Mouse (Mus musculus): Measurements from ENCODE around the gene Dock4. TPM values are rescaled to one million over a fixed set of nuclear protein-coding genes. Genes with fewer than 3 reads are reported as not detected.

The Dock4 gene
- polyA plus RNA-seq, 1 experiment from 2014 or later: 6.4 TPM

- Histone ChIP-seq H3K4me2 (ENCODE audit: low read depth, low read length) (no peak overlapping the region), H3K27ac (ENCODE audit: low read length) (no peak overlapping the region), H3K4me1 (ENCODE audit: control insufficient read depth, insufficient read depth, low read length) (no peaks in the 10 kb centered on the region), H3K27me3 (ENCODE audit: control insufficient read depth, insufficient read depth, low read length) (no peaks in the 10 kb centered on the region), H3K36me3 (ENCODE audit: control insufficient read depth, insufficient read depth) (no peaks in the 10 kb centered on the region), H3K9ac (ENCODE audit: low read length) (no peak overlapping the region), H3K4me3 (ENCODE audit: low read length) (no peak overlapping the region), H3K9me3 (replicated peaks; ENCODE audit: control insufficient read depth, low read length) (no peaks in the 10 kb centered on the region)
- no peak for ATAC-seq (replicated peaks; ENCODE audit: extremely low read depth, insufficient read depth, low FRiP score)
- WGBS: 76% methylated on average over 7 of the region's 7 CpGs
Observed at GRCm38 (mm10) chr12:40745501-40745900, 299.7 kb downstream of the Dock4 start.

GRCm38 (mm10) chr12:40746081-40746480 is 300.3 kb downstream of the Dock4 start:
- no peak overlapping the region for H3K9ac ChIP-seq (ENCODE audit: low read length)
- H3K4me1 ChIP-seq (ENCODE audit: control insufficient read depth, insufficient read depth, low read length): no peaks in the 10 kb centered on the region
- no peak overlapping the region for H3K27ac ChIP-seq (ENCODE audit: low read length)
- no peaks in the 10 kb centered on the region for H3K27me3 ChIP-seq (ENCODE audit: control insufficient read depth, insufficient read depth, low read length)
- 81% methylated on average over 3 of the region's 3 CpGs for WGBS
- H3K36me3 ChIP-seq (ENCODE audit: control insufficient read depth, insufficient read depth): no peaks in the 10 kb centered on the region
- ATAC-seq (replicated peaks; ENCODE audit: extremely low read depth, insufficient read depth, low FRiP score): no peak
- no peaks in the 10 kb centered on the region for H3K9me3 ChIP-seq (replicated peaks; ENCODE audit: control insufficient read depth, low read length)
- H3K4me3 ChIP-seq (ENCODE audit: low read length): no peak overlapping the region
- no peak overlapping the region for H3K4me2 ChIP-seq (ENCODE audit: low read depth, low read length)

- Histone ChIP-seq H3K36me3 (ENCODE audit: control insufficient read depth, insufficient read depth) (no peaks in the 10 kb centered on the region), H3K9ac (ENCODE audit: low read length) (no peak overlapping the region), H3K4me3 (ENCODE audit: low read length) (no peak overlapping the region), H3K27me3 (ENCODE audit: control insufficient read depth, insufficient read depth, low read length) (no peaks in the 10 kb centered on the region), H3K9me3 (replicated peaks; ENCODE audit: control insufficient read depth, low read length) (no peaks in the 10 kb centered on the region), H3K4me2 (ENCODE audit: low read depth, low read length) (no peak overlapping the region), H3K27ac (ENCODE audit: low read length) (no peak overlapping the region), H3K4me1 (ENCODE audit: control insufficient read depth, insufficient read depth, low read length) (no peaks in the 10 kb centered on the region)
- 90% methylated on average over 2 of the region's 2 CpGs for WGBS
- no peak for ATAC-seq (replicated peaks; ENCODE audit: extremely low read depth, insufficient read depth, low FRiP score)
Observed at GRCm38 (mm10) chr12:40759281-40759680, 313.5 kb downstream of the Dock4 start.

GRCm38 (mm10) chr12:40767258-40767816 is 321.6 kb downstream of the Dock4 start:
- Histone ChIP-seq H3K27ac (ENCODE audit: low read length) (no peak overlapping the region), H3K36me3 (ENCODE audit: control insufficient read depth, insufficient read depth) (no peaks in the 10 kb centered on the region), H3K9me3 (replicated peaks; ENCODE audit: control insufficient read depth, low read length) (no peaks in the 10 kb centered on the region), H3K4me3 (ENCODE audit: low read length) (no peak overlapping the region), H3K27me3 (ENCODE audit: control insufficient read depth, insufficient read depth, low read length) (no peaks in the 10 kb centered on the region), H3K4me1 (ENCODE audit: control insufficient read depth, insufficient read depth, low read length) (no peaks in the 10 kb centered on the region), H3K9ac (ENCODE audit: low read length) (no peak overlapping the region), H3K4me2 (ENCODE audit: low read depth, low read length) (no peak overlapping the region)
- no peak for ATAC-seq (replicated peaks; ENCODE audit: extremely low read depth, insufficient read depth, low FRiP score)
- 83% methylated on average over 8 of the region's 8 CpGs for WGBS

GRCm38 (mm10) chr12:40773091-40773490 is 327.3 kb downstream of the Dock4 start:
- ATAC-seq (replicated peaks; ENCODE audit: extremely low read depth, insufficient read depth, low FRiP score): no peak
- Histone ChIP-seq H3K4me3 (ENCODE audit: low read length) (no peak overlapping the region), H3K27me3 (ENCODE audit: control insufficient read depth, insufficient read depth, low read length) (no peaks in the 10 kb centered on the region), H3K9me3 (replicated peaks; ENCODE audit: control insufficient read depth, low read length) (no peaks in the 10 kb centered on the region), H3K36me3 (ENCODE audit: control insufficient read depth, insufficient read depth) (no peaks in the 10 kb centered on the region), H3K4me1 (ENCODE audit: control insufficient read depth, insufficient read depth, low read length) (no peaks in the 10 kb centered on the region), H3K27ac (ENCODE audit: low read length) (no peak overlapping the region), H3K9ac (ENCODE audit: low read length) (no peak overlapping the region), H3K4me2 (ENCODE audit: low read depth, low read length) (no peak overlapping the region)
- WGBS: 79% methylated on average over 1 of the region's 1 CpGs

GRCm38 (mm10) chr12:40781554-40781953 is 335.8 kb downstream of the Dock4 start:
- Histone ChIP-seq H3K9ac (ENCODE audit: low read length) (no peak overlapping the region), H3K36me3 (ENCODE audit: control insufficient read depth, insufficient read depth) (no peaks in the 10 kb centered on the region), H3K9me3 (replicated peaks; ENCODE audit: control insufficient read depth, low read length) (no peaks in the 10 kb centered on the region), H3K27me3 (ENCODE audit: control insufficient read depth, insufficient read depth, low read length) (no peaks in the 10 kb centered on the region), H3K4me3 (ENCODE audit: low read length) (no peak overlapping the region), H3K4me2 (ENCODE audit: low read depth, low read length) (no peak overlapping the region), H3K4me1 (ENCODE audit: control insufficient read depth, insufficient read depth, low read length) (no peaks in the 10 kb centered on the region), H3K27ac (ENCODE audit: low read length) (no peak overlapping the region)
- ATAC-seq (replicated peaks; ENCODE audit: extremely low read depth, insufficient read depth, low FRiP score): no peak
- WGBS: 87% methylated on average over 6 of the region's 6 CpGs

- Histone ChIP-seq H3K9ac (ENCODE audit: low read length) (no peak overlapping the region), H3K36me3 (ENCODE audit: control insufficient read depth, insufficient read depth) (no peaks in the 10 kb centered on the region), H3K4me1 (ENCODE audit: control insufficient read depth, insufficient read depth, low read length) (0 out of 2 replicates have a peak, but pooled peaks cover 2% of the 10 kb centered on the region), H3K4me2 (ENCODE audit: low read depth, low read length) (no peak overlapping the region), H3K9me3 (replicated peaks; ENCODE audit: control insufficient read depth, low read length) (no peaks in the 10 kb centered on the region), H3K4me3 (ENCODE audit: low read length) (no peak overlapping the region), H3K27ac (ENCODE audit: low read length) (no peak overlapping the region), H3K27me3 (ENCODE audit: control insufficient read depth, insufficient read depth, low read length) (0 out of 2 replicates have a peak, but pooled peaks cover 5% of the 10 kb centered on the region)
- 62% methylated on average over 3 of the region's 3 CpGs for WGBS
- ATAC-seq (replicated peaks; ENCODE audit: extremely low read depth, insufficient read depth, low FRiP score): no peak
Observed at GRCm38 (mm10) chr12:40788621-40789111, 342.9 kb downstream of the Dock4 start.

- no peak overlapping the region for H3K4me2 ChIP-seq (ENCODE audit: low read depth, low read length)
- no peak for ATAC-seq (replicated peaks; ENCODE audit: extremely low read depth, insufficient read depth, low FRiP score)
- no peak overlapping the region for H3K27ac ChIP-seq (ENCODE audit: low read length)
- H3K27me3 ChIP-seq (ENCODE audit: control insufficient read depth, insufficient read depth, low read length): 0 out of 2 replicates have a peak, but pooled peaks cover 5% of the 10 kb centered on the region
- WGBS: 62% methylated on average over 10 of the region's 10 CpGs
- no peaks in the 10 kb centered on the region for H3K36me3 ChIP-seq (ENCODE audit: control insufficient read depth, insufficient read depth)
- H3K9ac ChIP-seq (ENCODE audit: low read length): no peak overlapping the region
- H3K4me3 ChIP-seq (ENCODE audit: low read length): no peak overlapping the region
- H3K9me3 ChIP-seq (replicated peaks; ENCODE audit: control insufficient read depth, low read length): no peaks in the 10 kb centered on the region
- H3K4me1 ChIP-seq (ENCODE audit: control insufficient read depth, insufficient read depth, low read length): 0 out of 2 replicates have a peak, but pooled peaks cover 2% of the 10 kb centered on the region
Observed at GRCm38 (mm10) chr12:40789379-40790361, 343.9 kb downstream of the Dock4 start.

GRCm38 (mm10) chr12:40791221-40791620 is 345.5 kb downstream of the Dock4 start:
- Histone ChIP-seq H3K27me3 (ENCODE audit: control insufficient read depth, insufficient read depth, low read length) (0 out of 2 replicates have a peak, but pooled peaks cover 5% of the 10 kb centered on the region), H3K9ac (ENCODE audit: low read length) (no peak overlapping the region), H3K36me3 (ENCODE audit: control insufficient read depth, insufficient read depth) (no peaks in the 10 kb centered on the region), H3K4me2 (ENCODE audit: low read depth, low read length) (no peak overlapping the region), H3K4me1 (ENCODE audit: control insufficient read depth, insufficient read depth, low read length) (0 out of 2 replicates have a peak, but pooled peaks cover 2% of the 10 kb centered on the region), H3K9me3 (replicated peaks; ENCODE audit: control insufficient read depth, low read length) (no peaks in the 10 kb centered on the region), H3K27ac (ENCODE audit: low read length) (no peak overlapping the region), H3K4me3 (ENCODE audit: low read length) (no peak overlapping the region)
- no peak for ATAC-seq (replicated peaks; ENCODE audit: extremely low read depth, insufficient read depth, low FRiP score)
- 79% methylated on average over 5 of the region's 5 CpGs for WGBS
